Comparison of ENCODE assay signal across 8 mouse cellular contexts in the genomic region with DNA sequence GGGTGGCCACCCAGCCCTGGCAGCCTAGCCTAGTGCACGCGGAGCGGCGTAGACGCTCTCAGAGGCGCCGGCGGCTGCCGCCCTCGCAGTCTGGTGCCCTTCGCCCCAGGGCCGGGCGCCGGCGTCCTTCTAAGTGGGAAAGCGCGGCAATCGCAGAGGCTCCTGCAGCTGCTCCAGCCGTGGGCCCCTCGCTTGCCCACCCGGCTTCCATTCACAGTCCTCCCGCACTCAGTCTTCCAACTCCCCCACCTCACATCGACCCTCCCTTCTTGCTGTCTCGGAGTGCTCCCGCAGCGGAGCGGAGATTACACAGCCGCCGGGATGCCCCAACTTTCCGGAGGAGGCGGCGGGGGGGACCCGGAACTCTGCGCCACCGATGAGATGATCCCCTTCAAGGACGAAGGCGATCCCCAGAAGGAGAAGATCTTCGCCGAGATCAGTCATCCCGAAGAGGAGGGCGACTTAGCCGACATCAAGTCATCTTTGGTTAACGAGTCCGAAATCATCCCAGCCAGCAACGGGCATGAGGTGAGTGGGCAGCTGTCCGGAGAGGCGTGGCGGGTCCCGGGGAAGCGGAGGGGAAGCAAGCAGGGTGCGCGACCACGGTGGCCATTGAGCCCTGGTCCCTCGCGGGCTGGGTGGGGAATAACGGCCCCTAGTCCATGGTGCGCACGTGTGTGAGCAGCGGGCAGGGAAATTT. TPM values are rescaled to one million over a fixed set of nuclear protein-coding genes. Genes with fewer than 3 reads are reported as not detected.
DNase-seq lines count a peak whose midpoint lies in the region; ATAC-seq and TF ChIP-seq lines count a peak whose summit lies in the region.

No protein-coding gene starts in this region.

- peaks cover 5% of the 10 kb centered on the region for H3K4me1 ChIP-seq in liver, adult 2 months (ENCODE audit: control insufficient read depth, insufficient read depth, low read length)
- peaks cover 52% of the 10 kb centered on the region for H3K4me1 ChIP-seq in forebrain, embryonic 12.5 days
- peaks cover 38% of the 10 kb centered on the region for H3K4me1 ChIP-seq in intestine, embryonic 15.5 days (replicated peaks)
- peaks cover 76% of the 10 kb centered on the region for H3K4me1 ChIP-seq in midbrain, embryonic 10.5 days
- H3K4me1 ChIP-seq in stomach, embryonic 14.5 days (ENCODE audit: control insufficient read depth, insufficient read depth, low read length), result peaks cover 28% of the 10 kb centered on the region

- H3K27ac ChIP-seq in liver, adult 2 months (replicated peaks; ENCODE audit: insufficient read depth, low read depth, low read length), result no peak overlapping the region
- peak overlapping the region; percentile 86 for H3K27ac ChIP-seq in forebrain, embryonic 12.5 days
- H3K27ac ChIP-seq in intestine, embryonic 15.5 days, result no peak overlapping the region
- H3K27ac ChIP-seq in midbrain, embryonic 10.5 days (replicated peaks), result peak overlapping the region; percentile 98
- no peak overlapping the region for H3K27ac ChIP-seq in stomach, embryonic 14.5 days (ENCODE audit: low read length)

- no peak for TF ChIP-seq POLR2A in liver, adult 2 months (IDR thresholded peaks at IDR 0.05; ENCODE audit: extremely low read depth, insufficient read depth, low read length)

- H3K9me3 ChIP-seq in forebrain, embryonic 12.5 days, result no peaks in the 10 kb centered on the region
- H3K9me3 ChIP-seq in intestine, embryonic 15.5 days, result no peaks in the 10 kb centered on the region
- no peaks in the 10 kb centered on the region for H3K9me3 ChIP-seq in midbrain, embryonic 10.5 days (replicated peaks)
- no peaks in the 10 kb centered on the region for H3K9me3 ChIP-seq in stomach, embryonic 14.5 days (ENCODE audit: control insufficient read depth, low read depth, low read length)

- H3K4me3 ChIP-seq in liver, adult 2 months (ENCODE audit: insufficient read depth, low read depth, low read length), result peak overlapping the region; percentile 43; the same call in 1 of the 2 replicates
- peak overlapping the region; percentile 76 for H3K4me3 ChIP-seq in forebrain, embryonic 12.5 days (replicated peaks)
- peak overlapping the region; percentile 45 for H3K4me3 ChIP-seq in intestine, embryonic 15.5 days (replicated peaks)
- peak overlapping the region; percentile 94 for H3K4me3 ChIP-seq in midbrain, embryonic 10.5 days
- H3K4me3 ChIP-seq in stomach, embryonic 14.5 days (ENCODE audit: low read depth, low read length), result peak overlapping the region; percentile 40

- H3K9ac ChIP-seq in liver, adult 2 months (ENCODE audit: low read depth, low read length), result no peak overlapping the region
- H3K9ac ChIP-seq in forebrain, embryonic 12.5 days, result peak overlapping the region; percentile 81
- H3K9ac ChIP-seq in intestine, embryonic 15.5 days, result peak overlapping the region; percentile 36
- H3K9ac ChIP-seq in stomach, embryonic 14.5 days (replicated peaks; ENCODE audit: low read depth, low read length), result no peak overlapping the region

- H3K79me2 ChIP-seq in liver, adult 2 months (ENCODE audit: control insufficient read depth, insufficient read depth, low read length), result no peaks in the 10 kb centered on the region

- ATAC-seq in forebrain, embryonic 12.5 days (ENCODE audit: low FRiP score), result peak; percentile 51
- peak; percentile 65 for ATAC-seq in intestine, embryonic 15.5 days
- ATAC-seq in stomach, embryonic 14.5 days (ENCODE audit: insufficient number of reproducible peaks, insufficient read depth, low FRiP score, low read depth), result 0 out of 2 replicates have a peak, but pooled peaks have one; percentile 38

- H3K4me2 ChIP-seq in forebrain, embryonic 12.5 days, result peak overlapping the region; percentile 93
- H3K4me2 ChIP-seq in intestine, embryonic 15.5 days (replicated peaks), result peak overlapping the region; percentile 95
- H3K4me2 ChIP-seq in stomach, embryonic 14.5 days (replicated peaks; ENCODE audit: low read depth, low read length), result peak overlapping the region; percentile 82

- no peaks in the 10 kb centered on the region for H3K36me3 ChIP-seq in liver, adult 2 months (ENCODE audit: control insufficient read depth, insufficient read depth, low read length)
- H3K36me3 ChIP-seq in forebrain, embryonic 12.5 days (replicated peaks), result peaks cover 8% of the 10 kb centered on the region; the same call in 1 of the 2 replicates
- H3K36me3 ChIP-seq in intestine, embryonic 15.5 days, result no peaks in the 10 kb centered on the region
- H3K36me3 ChIP-seq in midbrain, embryonic 10.5 days, result peaks cover 23% of the 10 kb centered on the region
- H3K36me3 ChIP-seq in stomach, embryonic 14.5 days (ENCODE audit: control insufficient read depth, insufficient read depth, low read length), result no peaks in the 10 kb centered on the region

- DNase-seq in liver, adult 2 months (ENCODE audit: extremely low read depth, low read depth, low spot score), result no peak
- no peak for DNase-seq in liver
- DNase-seq in ZHBTc4 (ENCODE audit: low read depth, low spot score), result peak; percentile 62
- DNase-seq in midbrain, embryonic 10.5 days (ENCODE audit: low spot score), result peak; percentile 74
- DNase-seq in right cerebral cortex, postnatal 10 days (ENCODE audit: low spot score in 2 of 2), result no peak

- 1% methylated on average over 59 of the region's 59 CpGs for WGBS in liver, adult 2 months
- WGBS in forebrain, embryonic 12.5 days, result under 1% methylated on average over 59 of the region's 59 CpGs
- under 1% methylated on average over 59 of the region's 59 CpGs for WGBS in intestine, embryonic 15.5 days
- WGBS in midbrain, embryonic 10.5 days, result under 1% methylated on average over 59 of the region's 59 CpGs
- WGBS in stomach, embryonic 14.5 days, result under 1% methylated on average over 59 of the region's 59 CpGs

- peaks cover 41% of the 10 kb centered on the region for H3K27me3 ChIP-seq in liver, adult 2 months (ENCODE audit: control insufficient read depth, insufficient read depth, low read length)
- H3K27me3 ChIP-seq in forebrain, embryonic 12.5 days, result peaks cover 31% of the 10 kb centered on the region
- peaks cover 77% of the 10 kb centered on the region for H3K27me3 ChIP-seq in intestine, embryonic 15.5 days (replicated peaks)
- peaks cover 38% of the 10 kb centered on the region for H3K27me3 ChIP-seq in midbrain, embryonic 10.5 days (ENCODE audit: low read depth, poor library complexity, severe bottlenecking)
- H3K27me3 ChIP-seq in stomach, embryonic 14.5 days (ENCODE audit: control insufficient read depth, insufficient read depth, low read length), result peaks cover 19% of the 10 kb centered on the region

- no peak for TF ChIP-seq CTCF in liver, adult 2 months (IDR thresholded peaks at IDR 0.05; ENCODE audit: low read depth, low read length)

RNA-seq across cellular contexts. Expression of gene Lef1, which starts 1.0 kb away (rescaled TPM):
- 0.20 and 0.37 TPM in 2 replicates for total RNA-seq in liver, adult 2 months (2014; rRNA removed)
- polyA plus RNA-seq in liver, adult 2 months (2012; rRNA removed), result 0.12 and 0.45 TPM in 2 replicates
- polyA plus RNA-seq in forebrain, embryonic 12.5 days (2016; fragmentation: Nextera tagmentation; extraction: Ambion mirVana), result 48.5 and 55.1 TPM in 2 replicates
- polyA plus RNA-seq in intestine, embryonic 15.5 days (2015; fragmentation: Nextera tagmentation; extraction: Ambion mirVana), result 0.62 and 1.4 TPM in 2 replicates
- polyA plus RNA-seq in midbrain, embryonic 10.5 days (2016; fragmentation: Nextera tagmentation; extraction: Ambion mirVana), result 58.4 and 60.6 TPM in 2 replicates
- 1.3 and 2.6 TPM in 2 replicates for polyA plus RNA-seq in stomach, embryonic 14.5 days (2014; fragmentation: Nextera tagmentation; extraction: Ambion mirVana)

Comparison
In these comparisons a context has a peak if more than half of its experiments do, and no peak if none do; other contexts are left out.
1. DNase-seq: peak in ZHBTc4 (single experiment) and midbrain, embryonic 10.5 days (single experiment); none in liver, adult 2 months (single experiment), liver (single experiment) and right cerebral cortex, postnatal 10 days (0 of 2).
2. H3K27ac ChIP-seq: peak in forebrain, embryonic 12.5 days (single experiment) and midbrain, embryonic 10.5 days (single experiment); none in liver, adult 2 months (single experiment), intestine, embryonic 15.5 days (single experiment) and stomach, embryonic 14.5 days (single experiment).
3. H3K4me3 ChIP-seq: peak in every context shown above with its lines; median percentile 94 in midbrain, embryonic 10.5 days; 76 in forebrain, embryonic 12.5 days; 45 in intestine, embryonic 15.5 days; 43 in liver, adult 2 months; 40 in stomach, embryonic 14.5 days.
4. H3K9ac ChIP-seq: peak in forebrain, embryonic 12.5 days (single experiment) and intestine, embryonic 15.5 days (single experiment); none in liver, adult 2 months (single experiment) and stomach, embryonic 14.5 days (single experiment).
5. RNA of gene Lef1, which starts 1.0 kb away (polyA plus RNA-seq): 58.4 to 60.6 TPM in midbrain, embryonic 10.5 days and 48.5 to 55.1 TPM in forebrain, embryonic 12.5 days; 0.62 to 1.4 TPM in intestine, embryonic 15.5 days, 1.3 to 2.6 TPM in stomach, embryonic 14.5 days and 0.12 to 0.45 TPM in liver, adult 2 months; every median in the first group is over 10 times any median in the second.
6. Peak in every context shown above with its lines, with median percentiles within 50 percentile points of each other: ATAC-seq and H3K4me2 ChIP-seq.